Mouse (Mus musculus) heart, adult 10 weeks (tissue): ENCODE results near the gene Syk. TPM values are rescaled to one million over a fixed set of nuclear protein-coding genes. Genes with fewer than 3 reads are reported as not detected.

Source experiments
- polyA plus RNA-seq: library from polyadenylated mRNA; stranded (reverse); fragments of 350-450 nt; fragmentation: Illumina TruSeq; extraction: RNeasy Lipid Tissue Mini Kit (QIAGEN cat#74804); gene quantifications from one replicate; pipeline ENCODE4 v1.2.3, GENCODE M21; 2014; ENCODE audit warnings: low read depth, low replicate concordance

The Syk gene
- 17.2 TPM for polyA plus RNA-seq

DNA sequence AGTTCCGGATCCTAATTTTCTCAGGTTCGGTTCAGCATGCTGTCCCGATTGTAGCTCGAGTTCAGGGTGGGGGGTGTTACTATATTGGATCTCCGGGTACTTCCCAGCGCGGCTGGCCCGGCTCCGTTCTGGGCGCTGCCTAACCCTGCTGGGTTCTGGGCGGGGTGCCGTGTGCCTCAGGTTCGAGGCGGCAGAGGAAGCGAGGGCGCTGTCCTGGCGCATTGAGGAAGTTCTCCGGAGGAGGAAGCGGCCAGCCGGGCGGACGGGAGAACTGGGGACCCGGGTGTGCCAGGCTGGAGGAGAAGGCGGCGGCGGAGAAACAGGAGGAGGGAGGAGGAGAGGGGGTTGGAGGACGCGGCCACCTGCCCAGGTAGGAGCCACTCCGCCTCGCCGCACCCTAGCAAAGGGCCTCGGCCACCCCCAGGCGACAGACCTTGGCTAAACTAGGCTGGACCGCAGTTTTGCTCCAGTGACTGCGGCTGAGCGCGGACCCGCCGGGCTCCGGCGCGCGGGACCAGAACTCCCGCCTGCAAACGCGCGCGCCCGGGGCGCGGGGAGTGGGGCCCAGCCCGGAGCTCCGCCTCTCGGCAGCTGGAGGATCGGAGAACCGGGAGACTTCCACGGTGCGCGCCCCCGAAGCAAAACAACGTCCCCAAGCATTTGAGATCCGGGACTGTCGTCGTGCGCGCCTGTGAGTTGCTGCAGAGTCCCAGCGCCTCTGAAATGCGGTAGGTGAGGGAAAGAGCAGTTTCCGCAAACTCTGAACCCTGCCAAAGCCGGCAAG is at the start of gene Syk:
Gene Syk (plus strand): TSS at position 296 of the 784 bp plus-strand sequence.

Other genes with a start within 250 kb of the Syk start
- gene Diras2, start 51.9 kb upstream of the Syk start, polyA plus RNA-seq, result 0.26 TPM